Mouse (Mus musculus) kidney, embryonic 16.5 days (tissue): ENCODE data around the gene Ranbp3l. TPM values are rescaled to one million over a fixed set of nuclear protein-coding genes. Genes with fewer than 3 reads are reported as not detected.

ENCODE experiments used
- ATAC-seq: fragments of 200-750 bp; cut with Nextera tagmentation; 2 replicates; pipeline ENCODE4 v1.8.0; 2017; ENCODE audit warnings: moderate TSS enrichment; ENCODE audit not compliant: low FRiP score, low TSS enrichment
- H3K27ac ChIP-seq: fragments of 300-500 bp; sonication (generic); 2 replicates; pipeline ENCODE4 v1.5.1; 2014; ENCODE audit warnings: low read length
- H3K27me3 ChIP-seq: fragments of 300-500 bp; sonication (generic); 2 replicates; pipeline ENCODE4 v1.6.1; 2014; ENCODE audit warnings: low read length, control low read depth, mixed read lengths; ENCODE audit not compliant: insufficient read depth
- H3K36me3 ChIP-seq: fragments of 300-500 bp; sonication (generic); 2 replicates; pipeline ENCODE4 v1.6.1; 2014; ENCODE audit warnings: low read length, control low read depth, mixed read lengths; ENCODE audit not compliant: insufficient read depth
- H3K4me1 ChIP-seq: fragments of 300-500 bp; sonication (generic); 2 replicates; pipeline ENCODE4 v1.6.1; 2014; ENCODE audit warnings: low read length, control low read depth, mixed read lengths; ENCODE audit not compliant: insufficient read depth
- H3K4me2 ChIP-seq: fragments of 300-500 bp; sonication (generic); replicated peaks from 2 replicates; pipeline ENCODE4 v1.6.1; 2014; ENCODE audit warnings: low read depth, low read length
- H3K4me3 ChIP-seq: fragments of 300-500 bp; sonication (generic); 2 replicates; pipeline ENCODE4 v1.5.1; 2014; ENCODE audit warnings: mild to moderate bottlenecking, low read length
- H3K9ac ChIP-seq: fragments of 300-500 bp; sonication (generic); replicated peaks from 2 replicates; pipeline ENCODE4 v1.6.1; 2014; ENCODE audit warnings: low read length
- H3K9me3 ChIP-seq: fragments of 300-500 bp; sonication (generic); 2 replicates; pipeline ENCODE4 v1.6.1; 2016; ENCODE audit warnings: low read length, control low read depth
- whole genome bisulfite sequencing: fragments of 180-500 bp; shearing (Covaris S2); extraction: QIAGEN DNeasy Blood & Tissue Kit; methylation state at CpG from one replicate; pipeline ENCODE4 v1.1.7; 2014; 5-methylcytosine and 5-hydroxymethylcytosine counted together
- polyA plus RNA-seq: library from polyadenylated mRNA; unstranded; fragments of >200 nt; fragmentation: Nextera tagmentation; extraction: Ambion mirVana; gene quantifications from 2 replicates; pipeline ENCODE4 v1.2.1, GENCODE M21; 2015

Gene Ranbp3l
- polyA plus RNA-seq, 1 experiment from 2014 or later: 3.2 TPM

DNA sequence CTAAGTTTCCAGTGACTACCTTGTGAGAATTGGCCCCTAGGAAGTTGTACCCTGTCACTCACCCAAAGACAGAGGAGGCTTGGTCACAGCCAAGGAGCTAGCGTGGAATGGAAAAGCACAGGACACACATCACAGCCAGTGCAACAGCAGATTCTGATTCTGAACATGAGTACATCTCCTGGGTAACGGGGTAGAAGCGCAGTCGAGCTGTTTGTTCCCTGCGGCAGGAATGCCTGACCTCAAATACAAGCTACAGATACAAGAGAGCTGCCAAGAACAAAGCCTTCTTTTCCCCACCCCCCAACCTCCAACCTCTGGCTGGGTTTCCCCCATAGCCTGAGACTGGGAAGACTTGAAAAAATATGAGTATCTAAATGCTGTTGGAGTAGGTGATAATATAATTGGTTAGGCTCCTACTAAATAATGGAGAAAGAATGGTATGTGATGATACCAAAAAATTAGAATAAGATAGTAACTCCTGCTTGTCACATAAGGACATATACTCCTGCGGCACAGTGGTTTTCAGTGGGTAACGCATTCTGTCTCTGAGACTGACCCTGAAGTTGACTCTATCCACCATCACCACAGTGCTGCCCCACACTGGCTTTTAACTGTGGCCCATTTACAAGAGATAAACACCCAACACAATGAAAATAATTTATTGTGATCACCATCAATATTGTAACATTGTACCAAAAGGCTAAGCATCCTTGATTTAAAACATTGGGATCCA, 93.6 kb downstream of the Ranbp3l start:
- Histone ChIP-seq H3K4me3 (no peak overlapping the region), H3K36me3 (no peaks in the 10 kb centered on the region), H3K9me3 (no peaks in the 10 kb centered on the region), H3K27ac (no peak overlapping the region), H3K4me1 (no peaks in the 10 kb centered on the region), H3K9ac (no peak overlapping the region), H3K4me2 (no peak overlapping the region), H3K27me3 (no peaks in the 10 kb centered on the region)
- ATAC-seq: no peak
- WGBS: 80% methylated on average over 7 of the region's 7 CpGs

DNA sequence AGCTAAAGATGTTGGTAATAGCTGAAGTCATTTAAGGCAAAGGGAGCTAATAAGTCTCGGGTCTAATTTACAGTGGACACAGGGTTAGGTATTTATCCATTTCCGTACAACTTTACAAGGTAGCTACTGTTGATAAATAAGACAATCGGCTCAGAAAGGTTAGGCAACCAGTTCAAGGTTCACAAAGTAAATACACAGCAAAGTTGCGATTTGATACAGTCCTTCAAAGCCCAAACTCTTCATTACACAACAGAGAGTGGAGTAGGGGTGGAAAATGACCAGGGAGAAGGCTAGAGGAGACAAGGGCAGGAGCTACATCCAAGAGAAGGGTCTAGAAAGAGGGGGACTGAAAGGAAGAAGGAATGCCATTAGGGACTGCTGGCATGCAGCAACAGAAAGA, 101.1 kb downstream of the Ranbp3l start:
- WGBS: 88% methylated on average over 4 of the region's 4 CpGs
- Histone ChIP-seq H3K9me3 (no peaks in the 10 kb centered on the region), H3K36me3 (no peaks in the 10 kb centered on the region), H3K4me1 (peaks cover 26% of the 10 kb centered on the region), H3K4me3 (no peak overlapping the region), H3K27me3 (no peaks in the 10 kb centered on the region), H3K4me2 (no peak overlapping the region), H3K9ac (no peak overlapping the region), H3K27ac (no peak overlapping the region)
- no peak for ATAC-seq

DNA sequence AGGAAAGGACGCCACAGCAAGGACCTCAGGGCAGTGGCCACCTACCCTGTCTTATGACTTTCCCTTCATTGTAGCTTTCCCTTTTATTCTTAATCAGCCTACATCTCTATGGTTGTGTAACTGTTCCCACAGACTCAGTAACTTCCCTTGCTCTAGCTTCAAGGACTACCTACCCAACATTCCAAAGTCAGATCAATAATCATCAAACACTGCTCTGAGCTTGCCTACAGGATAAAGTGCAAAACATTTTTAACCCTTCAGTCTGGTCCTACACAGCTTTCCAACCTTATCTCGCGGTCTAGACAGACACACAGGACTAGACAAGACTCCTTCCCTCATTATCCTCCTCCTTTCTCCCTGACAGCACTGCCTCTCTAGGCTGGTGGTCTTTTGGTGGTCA, 102.6 kb downstream of the Ranbp3l start:
- 4% methylated on average over 3 of the region's 3 CpGs for WGBS
- ATAC-seq: peak; percentile 5; the same call in 1 of the 2 replicates
- peak overlapping the region; percentile 94 for H3K4me2 ChIP-seq

GRCm38 (mm10) chr15:9070912-9071555, 103.3 kb downstream of the Ranbp3l start, which contains the start of gene Nadk2:
Gene Nadk2, plus strand, starts transcription at chr15:9071260.
- H3K4me1 ChIP-seq: peaks cover 45% of the 10 kb centered on the region
- WGBS: 0% methylated on average over 31 of the region's 54 CpGs
- H3K9me3 ChIP-seq: no peaks in the 10 kb centered on the region

More for the DNA sequence above, 102.6 kb downstream of the Ranbp3l start:
- peak overlapping the region; percentile 77 for H3K9ac ChIP-seq
- no peaks in the 10 kb centered on the region for H3K36me3 ChIP-seq
- H3K27ac ChIP-seq: peak overlapping the region; percentile 93
- peaks cover 40% of the 10 kb centered on the region for H3K4me1 ChIP-seq
- no peaks in the 10 kb centered on the region for H3K9me3 ChIP-seq
- peak overlapping the region; percentile 91 for H3K4me3 ChIP-seq
- no peaks in the 10 kb centered on the region for H3K27me3 ChIP-seq

DNA sequence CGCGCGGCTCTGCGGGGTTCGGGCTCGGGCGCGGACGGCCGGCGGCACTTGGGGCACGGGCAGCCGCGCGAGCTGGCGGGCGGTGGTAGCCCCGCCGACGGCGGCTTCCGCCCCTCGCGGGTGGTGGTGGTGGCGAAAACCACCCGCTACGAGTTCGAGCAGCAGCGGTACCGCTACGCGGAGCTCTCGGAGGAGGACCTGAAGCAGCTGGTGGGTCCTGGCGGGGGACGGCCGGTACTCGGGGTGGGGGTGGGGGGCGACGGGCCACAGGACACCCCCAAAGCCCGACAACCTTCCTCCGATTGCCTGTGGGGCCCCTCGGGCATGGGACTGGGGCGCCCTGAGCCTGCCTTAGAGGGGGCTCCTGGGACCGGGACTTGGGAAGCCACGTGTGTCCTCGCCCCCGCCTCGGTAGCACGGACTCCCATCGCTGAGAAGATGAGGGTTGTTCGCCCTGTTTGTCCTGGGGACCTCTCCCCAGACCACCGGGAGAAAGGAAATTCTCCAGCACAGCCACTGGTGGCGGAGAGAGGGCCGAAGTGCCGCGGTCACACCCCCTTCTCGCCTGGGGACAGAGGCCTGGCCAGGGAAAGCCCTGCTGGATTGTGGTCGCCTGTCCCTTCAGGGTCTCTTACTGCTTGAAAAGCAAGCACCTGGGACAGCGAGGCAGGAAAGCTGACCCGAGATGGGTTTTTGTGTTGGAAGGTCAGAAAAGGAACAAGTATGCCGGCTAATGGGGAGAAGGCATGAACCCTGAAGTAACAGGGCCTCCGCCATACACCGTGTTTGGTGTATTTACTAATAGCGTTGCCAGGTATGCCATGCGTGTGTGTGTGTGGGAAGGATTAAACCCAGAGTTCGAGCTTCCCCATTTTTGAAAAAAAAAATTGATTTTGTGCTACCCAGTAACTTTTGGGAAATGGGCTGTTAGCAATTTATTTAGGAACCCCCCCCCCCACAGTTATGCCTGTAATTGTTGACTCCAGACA, 104.1 kb downstream of the Ranbp3l start:
- WGBS: under 1% methylated on average over 54 of the region's 66 CpGs
- peak overlapping the region; percentile 91 for H3K4me3 ChIP-seq
- no peaks in the 10 kb centered on the region for H3K27me3 ChIP-seq
- peak; percentile 31 for ATAC-seq
- H3K27ac ChIP-seq: peak overlapping the region; percentile 95
- no peaks in the 10 kb centered on the region for H3K36me3 ChIP-seq
- H3K9ac ChIP-seq: peak overlapping the region; percentile 92
- H3K9me3 ChIP-seq: no peaks in the 10 kb centered on the region
- H3K4me2 ChIP-seq: peak overlapping the region; percentile 77
- H3K4me1 ChIP-seq: peaks cover 45% of the 10 kb centered on the region

More at GRCm38 (mm10) chr15:9070912-9071555, 103.3 kb downstream of the Ranbp3l start, which contains the start of gene Nadk2:
- H3K36me3 ChIP-seq: no peaks in the 10 kb centered on the region
- H3K9ac ChIP-seq: peak within 1 kb of the TSS; percentile 92
- ATAC-seq: peak; percentile 99
- peak within 1 kb of the TSS; percentile 95 for H3K27ac ChIP-seq
- no peaks in the 10 kb centered on the region for H3K27me3 ChIP-seq
- peak within 1 kb of the TSS; percentile 94 for H3K4me2 ChIP-seq
- peak within 1 kb of the TSS; percentile 91 for H3K4me3 ChIP-seq

DNA sequence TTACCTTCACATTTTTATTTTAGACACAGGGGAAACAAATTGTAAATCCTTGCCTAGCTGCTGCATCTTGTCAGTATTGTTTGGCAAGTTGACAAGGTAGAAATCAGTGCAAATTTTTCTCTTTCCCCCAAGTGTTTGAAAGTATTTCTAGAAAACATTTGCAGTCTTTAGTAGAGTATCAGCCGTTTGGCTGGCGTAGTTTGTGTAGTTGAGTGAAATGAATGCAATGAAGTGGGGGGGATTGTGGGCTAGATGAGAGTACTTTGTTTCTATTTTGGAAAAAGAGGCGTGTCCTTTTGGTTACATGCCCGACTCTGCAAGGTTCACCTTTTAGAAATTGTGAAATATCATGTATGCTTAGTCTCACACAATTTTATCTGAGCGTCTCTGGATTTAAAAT, 104.9 kb downstream of the Ranbp3l start:
- Histone ChIP-seq H3K4me1 (peaks cover 45% of the 10 kb centered on the region), H3K4me3 (peak overlapping the region; percentile 91), H3K9ac (peak overlapping the region; percentile 92), H3K4me2 (peak overlapping the region; percentile 77), H3K36me3 (no peaks in the 10 kb centered on the region), H3K27me3 (no peaks in the 10 kb centered on the region), H3K27ac (no peak overlapping the region), H3K9me3 (no peaks in the 10 kb centered on the region)
- 38% methylated on average over 5 of the region's 5 CpGs for WGBS
- no peak for ATAC-seq

- peak overlapping the region; percentile 77 for H3K4me2 ChIP-seq
- H3K9me3 ChIP-seq: no peaks in the 10 kb centered on the region
- H3K9ac ChIP-seq: no peak overlapping the region
- no peak for ATAC-seq
- H3K4me3 ChIP-seq: peak overlapping the region; percentile 91
- H3K27me3 ChIP-seq: no peaks in the 10 kb centered on the region
- no peaks in the 10 kb centered on the region for H3K36me3 ChIP-seq
- H3K27ac ChIP-seq: 0 out of 2 replicates have a peak overlapping the region, but pooled peaks have one; percentile 43
- WGBS: 49% methylated on average over 12 of the region's 12 CpGs
- H3K4me1 ChIP-seq: peaks cover 45% of the 10 kb centered on the region
Measured at GRCm38 (mm10) chr15:9073067-9073608, 105.4 kb downstream of the Ranbp3l start.

DNA sequence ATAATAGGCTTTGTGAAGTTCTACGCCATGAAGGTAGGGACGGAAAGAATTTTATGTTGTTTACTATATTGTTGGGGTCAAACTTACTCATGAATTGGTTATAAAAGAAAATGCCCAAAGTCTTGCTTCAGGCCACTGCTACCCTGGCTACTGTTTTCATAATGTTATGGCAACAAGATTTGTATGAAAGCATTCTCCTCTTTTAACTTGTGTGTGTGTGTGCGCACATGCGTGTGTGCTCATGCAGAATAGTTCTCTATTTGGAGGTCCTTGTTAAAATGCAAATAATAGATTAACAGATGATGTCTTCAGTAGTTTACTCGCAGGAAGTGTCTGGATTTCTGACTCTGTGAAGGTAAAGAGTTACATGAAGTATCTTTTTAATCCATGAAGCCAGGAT, 105.9 kb downstream of the Ranbp3l start:
- Histone ChIP-seq H3K9me3 (no peaks in the 10 kb centered on the region), H3K36me3 (no peaks in the 10 kb centered on the region), H3K27ac (0 out of 2 replicates have a peak overlapping the region, but pooled peaks have one; percentile 43), H3K4me3 (peak overlapping the region; percentile 91), H3K4me2 (peak overlapping the region; percentile 77), H3K27me3 (no peaks in the 10 kb centered on the region), H3K9ac (no peak overlapping the region), H3K4me1 (peaks cover 45% of the 10 kb centered on the region)
- ATAC-seq: no peak
- WGBS: 75% methylated on average over 5 of the region's 5 CpGs

DNA sequence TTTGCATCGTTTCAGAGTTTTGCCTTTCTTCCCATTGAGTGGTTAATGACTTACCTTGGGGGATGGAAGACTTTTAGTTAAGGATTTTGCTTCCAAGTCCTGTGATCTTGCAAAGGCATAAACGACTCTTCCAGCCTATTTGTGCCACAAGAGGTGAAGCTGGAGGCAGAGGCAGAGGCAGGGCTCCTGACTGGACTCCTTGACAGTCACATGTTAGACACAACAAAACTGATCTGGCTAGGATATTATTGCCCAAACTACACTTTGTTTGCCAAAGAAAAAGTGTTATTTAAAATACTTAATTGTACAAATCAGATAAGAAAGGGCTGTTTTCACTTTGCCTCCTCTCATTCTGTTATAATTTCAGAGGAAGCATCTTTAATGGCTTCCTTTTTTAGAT, 106.4 kb downstream of the Ranbp3l start:
- Histone ChIP-seq H3K36me3 (no peaks in the 10 kb centered on the region), H3K4me1 (peaks cover 50% of the 10 kb centered on the region), H3K27me3 (no peaks in the 10 kb centered on the region), H3K4me2 (0 out of 2 replicates have a peak overlapping the region, but pooled peaks have one; percentile 77), H3K27ac (no peak overlapping the region), H3K9me3 (no peaks in the 10 kb centered on the region), H3K9ac (no peak overlapping the region), H3K4me3 (no peak overlapping the region)
- no peak for ATAC-seq
- 24% methylated on average over 2 of the region's 2 CpGs for WGBS
